Mouse (Mus musculus): Measurements from ENCODE around the gene Hyal3. TPM values are rescaled to one million over a fixed set of nuclear protein-coding genes. Genes with fewer than 3 reads are reported as not detected.

The Hyal3 gene
- polyA plus RNA-seq, 1 experiment from 2014 or later = 2.8 TPM

GRCm38 (mm10) chr9:107601275-107601674 is 20.7 kb downstream of the Hyal3 start:
- Histone ChIP-seq H3K4me2 (no peak overlapping the region), H3K27me3 (no peaks in the 10 kb centered on the region), H3K36me3 (peaks cover 2% of the 10 kb centered on the region; the same call in 1 of the 2 replicates), H3K4me1 (peaks cover 45% of the 10 kb centered on the region), H3K9me3 (no peaks in the 10 kb centered on the region), H3K27ac (no peak overlapping the region), H3K9ac (no peak overlapping the region), H3K4me3 (no peak overlapping the region)
- WGBS = 87% methylated on average over 11 of the region's 11 CpGs
- ATAC-seq (ENCODE audit: insufficient number of reproducible peaks, insufficient read depth, low FRiP score, low TSS enrichment, low read depth) = no peak

DNA sequence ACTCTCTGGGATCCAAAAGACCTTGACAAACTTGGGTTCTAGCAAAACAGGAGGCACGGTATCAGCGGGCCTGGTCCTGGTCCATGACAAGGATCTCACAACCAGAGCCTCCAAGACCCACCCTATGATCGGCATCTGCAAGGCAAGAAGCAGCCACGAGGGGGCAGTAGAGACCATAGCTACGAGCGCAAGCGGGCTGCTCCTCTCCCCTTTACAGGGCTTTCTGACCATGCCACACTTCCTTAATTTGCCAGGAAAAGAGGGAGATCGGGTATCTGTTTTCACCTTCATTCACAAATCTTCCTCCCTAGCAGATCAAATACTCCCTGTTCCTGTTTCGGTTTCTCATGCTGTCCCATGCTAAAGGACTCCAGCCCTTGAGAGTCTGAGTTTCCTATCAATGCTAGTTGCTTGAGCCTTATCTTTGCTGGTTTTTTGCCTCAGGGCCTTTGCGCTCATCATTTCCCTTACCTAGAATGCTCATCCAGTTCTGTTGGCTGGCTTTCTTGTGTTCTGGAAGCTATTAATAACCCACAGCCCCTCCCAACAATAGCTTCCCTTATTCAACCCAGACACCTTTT is 21.5 kb downstream of the Hyal3 start:
- no peak for ATAC-seq (ENCODE audit: insufficient number of reproducible peaks, insufficient read depth, low FRiP score, low TSS enrichment, low read depth)
- Histone ChIP-seq H3K9ac (peak overlapping the region; percentile 22; the same call in 1 of the 2 replicates), H3K4me2 (peak overlapping the region; percentile 33), H3K4me1 (peaks cover 54% of the 10 kb centered on the region), H3K27me3 (no peaks in the 10 kb centered on the region), H3K9me3 (no peaks in the 10 kb centered on the region), H3K4me3 (no peak overlapping the region), H3K27ac (peak overlapping the region; percentile 64; the same call in 1 of the 2 replicates), H3K36me3 (peaks cover 2% of the 10 kb centered on the region; the same call in 1 of the 2 replicates)
- WGBS = 7% methylated on average over 10 of the region's 10 CpGs

- Histone ChIP-seq H3K36me3 (peaks cover 2% of the 10 kb centered on the region; the same call in 1 of the 2 replicates), H3K27ac (no peak overlapping the region; the same call in 1 of the 2 replicates), H3K4me3 (no peak overlapping the region), H3K27me3 (no peaks in the 10 kb centered on the region), H3K9ac (no peak overlapping the region), H3K9me3 (no peaks in the 10 kb centered on the region), H3K4me2 (no peak overlapping the region), H3K4me1 (peaks cover 65% of the 10 kb centered on the region)
- WGBS = 88% methylated on average over 6 of the region's 6 CpGs
- no peak for ATAC-seq (ENCODE audit: insufficient number of reproducible peaks, insufficient read depth, low FRiP score, low TSS enrichment, low read depth)
These were observed 22.6 kb downstream of the Hyal3 start for GRCm38 (mm10) chr9:107603251-107603650.

DNA sequence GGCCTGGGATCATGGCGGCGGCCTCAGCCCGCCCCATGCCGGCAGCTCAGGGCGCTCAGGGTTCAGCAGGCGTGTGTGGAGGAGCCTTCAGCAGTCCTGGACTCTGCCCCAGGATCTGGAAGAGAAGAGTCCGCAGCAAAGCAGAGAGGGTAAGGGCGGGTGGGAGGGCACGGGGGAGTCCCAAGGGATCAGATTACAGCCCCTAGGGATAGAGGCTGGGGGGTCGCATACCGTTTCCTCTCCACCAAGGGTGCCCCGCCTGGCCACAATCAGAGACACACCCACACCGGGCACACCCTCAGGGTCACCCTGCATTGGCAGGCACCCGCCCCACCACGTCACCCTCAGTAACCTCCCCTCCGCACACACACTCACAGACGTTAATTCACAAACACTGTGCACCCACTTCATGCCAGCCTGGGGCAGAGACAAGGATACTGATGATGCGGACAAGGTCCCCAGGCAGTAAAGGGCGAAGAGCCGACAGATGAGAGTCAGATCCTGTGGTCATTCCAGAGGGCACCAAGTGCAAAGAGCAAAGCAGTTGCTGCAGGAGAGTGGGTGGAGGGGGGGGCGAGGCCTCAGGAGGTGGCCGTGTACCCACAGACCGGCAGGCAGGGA is 24.5 kb downstream of the Hyal3 start:
- no peaks in the 10 kb centered on the region for H3K9me3 ChIP-seq
- 0 out of 2 replicates have a peak, but pooled peaks have one; percentile 9 for ATAC-seq (ENCODE audit: insufficient number of reproducible peaks, insufficient read depth, low FRiP score, low TSS enrichment, low read depth)
- H3K4me3 ChIP-seq = peak overlapping the region; percentile 26
- WGBS = 25% methylated on average over 23 of the region's 23 CpGs
- H3K36me3 ChIP-seq = no peaks in the 10 kb centered on the region
- peak overlapping the region; percentile 54 for H3K4me2 ChIP-seq
- no peaks in the 10 kb centered on the region for H3K27me3 ChIP-seq
- H3K4me1 ChIP-seq = peaks cover 75% of the 10 kb centered on the region
- H3K27ac ChIP-seq = peak overlapping the region; percentile 57; the same call in 1 of the 2 replicates
- H3K9ac ChIP-seq = peak overlapping the region; percentile 63; the same call in 1 of the 2 replicates

DNA sequence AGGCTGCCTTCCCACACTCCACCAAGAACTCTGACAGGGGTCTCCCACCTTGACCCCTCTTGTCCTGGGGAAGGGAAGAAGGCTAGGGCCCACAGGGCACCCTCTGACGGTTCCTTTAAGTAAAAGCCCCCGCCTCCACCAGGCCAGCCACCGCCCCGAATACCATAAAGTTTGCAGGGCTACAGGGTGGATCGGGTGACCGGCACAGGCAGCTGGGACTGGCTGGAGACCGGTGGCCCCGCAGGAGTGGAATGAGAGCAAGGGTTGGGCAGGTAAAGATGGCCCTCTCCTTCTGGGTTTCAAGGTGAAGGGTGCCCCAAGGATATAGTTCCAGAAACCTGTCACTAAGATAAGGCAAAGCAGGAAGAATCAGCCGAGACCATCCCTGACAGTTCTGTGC is 26.0 kb downstream of the Hyal3 start:
- Histone ChIP-seq H3K4me2 (peak overlapping the region; percentile 34), H3K27me3 (no peaks in the 10 kb centered on the region), H3K27ac (0 out of 2 replicates have a peak overlapping the region, but pooled peaks have one; percentile 33), H3K9me3 (no peaks in the 10 kb centered on the region), H3K4me3 (peak overlapping the region; percentile 17; the same call in 1 of the 2 replicates), H3K9ac (peak overlapping the region; percentile 44; the same call in 1 of the 2 replicates), H3K36me3 (no peaks in the 10 kb centered on the region), H3K4me1 (peaks cover 81% of the 10 kb centered on the region)
- no peak for ATAC-seq (ENCODE audit: insufficient number of reproducible peaks, insufficient read depth, low FRiP score, low TSS enrichment, low read depth)
- WGBS = 6% methylated on average over 9 of the region's 9 CpGs

- ATAC-seq (ENCODE audit: insufficient number of reproducible peaks, insufficient read depth, low FRiP score, low TSS enrichment, low read depth) = no peak
- Histone ChIP-seq H3K4me1 (peaks cover 86% of the 10 kb centered on the region), H3K9ac (peak overlapping the region; percentile 44; the same call in 1 of the 2 replicates), H3K4me3 (peak overlapping the region; percentile 17; the same call in 1 of the 2 replicates), H3K27ac (0 out of 2 replicates have a peak overlapping the region, but pooled peaks have one; percentile 33), H3K36me3 (no peaks in the 10 kb centered on the region), H3K4me2 (peak overlapping the region; percentile 34), H3K27me3 (no peaks in the 10 kb centered on the region), H3K9me3 (no peaks in the 10 kb centered on the region)
- 77% methylated on average over 2 of the region's 2 CpGs for WGBS
These were observed 26.4 kb downstream of the Hyal3 start for GRCm38 (mm10) chr9:107607036-107607435.

DNA sequence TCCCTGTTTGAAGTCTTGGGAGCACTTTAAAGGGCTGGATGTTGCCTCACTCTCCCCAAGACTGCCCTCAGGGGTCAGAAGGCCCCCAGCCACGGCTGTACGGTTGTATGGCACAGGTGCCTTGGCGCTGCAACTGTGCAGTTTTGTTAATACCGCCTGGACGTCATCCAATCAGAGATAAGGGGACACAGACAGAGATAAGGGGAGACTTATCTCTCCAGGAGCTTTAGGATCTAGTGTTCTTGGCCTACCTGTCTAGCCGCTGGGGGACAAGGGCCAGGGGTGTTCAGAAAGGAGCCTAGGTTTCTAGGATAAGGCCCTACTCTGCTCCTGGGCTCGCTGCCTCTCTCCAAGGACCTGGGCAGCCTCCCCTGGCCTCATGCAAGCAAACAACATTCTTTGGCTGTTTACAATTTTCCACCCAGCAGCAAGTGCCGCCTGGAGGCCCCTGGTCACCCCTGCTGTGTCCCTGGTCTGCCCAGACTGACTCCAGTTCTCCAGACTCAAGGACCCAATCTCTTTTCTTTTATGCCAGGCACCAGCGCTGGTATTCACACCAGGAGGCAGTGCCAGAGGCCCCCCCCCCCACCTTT is 27.1 kb downstream of the Hyal3 start:
- Histone ChIP-seq H3K27me3 (no peaks in the 10 kb centered on the region), H3K4me3 (no peak overlapping the region), H3K36me3 (no peaks in the 10 kb centered on the region), H3K4me2 (no peak overlapping the region), H3K4me1 (peaks cover 83% of the 10 kb centered on the region), H3K9me3 (no peaks in the 10 kb centered on the region), H3K9ac (peak overlapping the region; percentile 32; the same call in 1 of the 2 replicates), H3K27ac (no peak overlapping the region)
- ATAC-seq (ENCODE audit: insufficient number of reproducible peaks, insufficient read depth, low FRiP score, low TSS enrichment, low read depth) = no peak
- WGBS = 52% methylated on average over 9 of the region's 9 CpGs

DNA sequence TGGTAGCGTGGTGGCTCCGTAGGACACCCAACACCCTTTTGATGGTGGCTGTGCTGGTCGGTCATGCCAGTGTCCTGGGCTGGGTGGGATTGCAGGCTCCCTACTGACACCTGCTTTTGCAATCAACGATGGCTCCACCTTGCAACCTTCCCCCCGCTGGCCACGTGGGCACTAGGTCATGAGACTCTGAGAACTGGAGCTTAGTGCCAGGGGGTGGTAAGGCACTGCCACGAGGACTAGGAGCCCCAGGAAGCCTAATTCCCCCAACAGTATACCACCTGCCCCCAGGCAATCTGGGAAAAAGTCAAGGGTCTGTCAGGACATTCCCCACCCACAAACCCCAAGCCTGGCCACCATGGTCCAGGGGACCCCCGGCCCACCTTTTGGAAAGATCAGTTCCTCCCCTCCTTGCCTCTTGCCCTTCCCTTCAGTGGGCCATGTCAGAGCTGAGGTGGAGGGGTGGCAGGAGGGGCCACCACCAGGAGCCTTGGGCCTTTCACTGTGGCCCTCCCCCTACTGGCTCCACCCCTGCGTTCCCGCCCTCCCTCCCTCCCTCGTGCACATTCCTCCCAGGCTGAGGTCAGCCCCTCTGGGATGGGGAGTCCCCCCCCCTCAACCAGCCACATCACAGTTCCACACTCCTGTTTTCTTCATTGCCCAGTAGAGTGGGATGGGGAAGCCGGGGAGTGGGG is 28.3 kb downstream of the Hyal3 start, which contains the start of gene Sema3b:
Gene Sema3b (minus strand): TSS at position 489 of the 692 bp plus-strand sequence.
- Histone ChIP-seq H3K4me3 (no peak within 1 kb of the TSS), H3K27me3 (no peaks in the 10 kb centered on the region), H3K36me3 (peaks cover under 1% of the 10 kb centered on the region; the same call in 1 of the 2 replicates), H3K27ac (no peak within 1 kb of the TSS), H3K4me2 (peak within 1 kb of the TSS; percentile 14), H3K4me1 (peaks cover 77% of the 10 kb centered on the region), H3K9me3 (no peaks in the 10 kb centered on the region), H3K9ac (0 out of 2 replicates have a peak within 1 kb of the TSS, but pooled peaks have one; percentile 21)
- 35% methylated on average over 12 of the region's 12 CpGs for WGBS
- ATAC-seq (ENCODE audit: insufficient number of reproducible peaks, insufficient read depth, low FRiP score, low TSS enrichment, low read depth) = no peak

GRCm38 (mm10) chr9:107609433-107609830 is 28.8 kb downstream of the Hyal3 start:
- H3K4me2 ChIP-seq = peak overlapping the region; percentile 14; the same call in 1 of the 2 replicates
- no peaks in the 10 kb centered on the region for H3K27me3 ChIP-seq
- H3K9me3 ChIP-seq = no peaks in the 10 kb centered on the region
- no peak for ATAC-seq (ENCODE audit: insufficient number of reproducible peaks, insufficient read depth, low FRiP score, low TSS enrichment, low read depth)
- WGBS = 61% methylated on average over 4 of the region's 4 CpGs
- H3K4me3 ChIP-seq = no peak overlapping the region
- peaks cover 72% of the 10 kb centered on the region for H3K4me1 ChIP-seq
- no peak overlapping the region for H3K27ac ChIP-seq
- peaks cover 6% of the 10 kb centered on the region; the same call in 1 of the 2 replicates for H3K36me3 ChIP-seq
- no peak overlapping the region for H3K9ac ChIP-seq

GRCm38 (mm10) chr9:107611456-107612190 is 31.0 kb downstream of the Hyal3 start:
- H3K36me3 ChIP-seq = peaks cover 28% of the 10 kb centered on the region
- H3K9me3 ChIP-seq = no peaks in the 10 kb centered on the region
- H3K4me1 ChIP-seq = peaks cover 50% of the 10 kb centered on the region
- ATAC-seq (ENCODE audit: insufficient number of reproducible peaks, insufficient read depth, low FRiP score, low TSS enrichment, low read depth) = no peak
- peak overlapping the region; percentile 94 for H3K27ac ChIP-seq
- no peaks in the 10 kb centered on the region for H3K27me3 ChIP-seq
- H3K9ac ChIP-seq = peak overlapping the region; percentile 73
- peak overlapping the region; percentile 73 for H3K4me2 ChIP-seq
- 70% methylated on average over 6 of the region's 6 CpGs for WGBS
- peak overlapping the region; percentile 42 for H3K4me3 ChIP-seq
